Mouse (Mus musculus) ZHBTc4 (cell line): ENCODE measurements around the gene Ucma.

Experiments used
- DNase-seq: peaks from one replicate; pipeline ENCODE4 v3.0.0-alpha.2; 2011; ENCODE audit warnings: low read depth, low spot score

The Ucma gene

GRCm38 (mm10) chr2:5001266-5001665 is 25.3 kb downstream of the Ucma start:
- DNase-seq: no peak

DNA sequence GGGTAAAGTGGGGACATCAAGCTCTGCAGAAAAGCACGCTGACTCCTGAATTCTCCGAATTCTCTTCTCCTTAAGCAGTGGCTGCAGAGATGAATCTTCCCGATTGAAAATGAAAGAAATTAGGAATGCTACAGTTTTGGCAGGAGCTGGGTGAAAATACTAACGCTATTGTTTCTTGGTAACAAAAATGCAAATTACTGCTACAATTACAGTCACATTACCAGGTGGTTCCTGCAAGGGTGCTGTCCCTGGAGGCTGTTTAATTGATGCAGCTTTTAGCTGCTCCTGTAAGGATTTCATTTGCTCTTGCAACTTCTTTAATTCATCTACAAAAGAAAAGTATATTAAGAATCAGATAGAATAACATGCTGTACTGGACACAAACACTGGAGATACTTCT is 31.2 kb downstream of the Ucma start:
- DNase-seq: no peak

- no peak for DNase-seq
Observed at GRCm38 (mm10) chr2:5011898-5012490, 36.1 kb downstream of the Ucma start.

- DNase-seq: peak; percentile 98
Observed at GRCm38 (mm10) chr2:5012491-5013324, 36.8 kb downstream of the Ucma start, which contains the start of gene Mcm10. Mcm10 (minus strand) TSS chr2:5012791.

DNA sequence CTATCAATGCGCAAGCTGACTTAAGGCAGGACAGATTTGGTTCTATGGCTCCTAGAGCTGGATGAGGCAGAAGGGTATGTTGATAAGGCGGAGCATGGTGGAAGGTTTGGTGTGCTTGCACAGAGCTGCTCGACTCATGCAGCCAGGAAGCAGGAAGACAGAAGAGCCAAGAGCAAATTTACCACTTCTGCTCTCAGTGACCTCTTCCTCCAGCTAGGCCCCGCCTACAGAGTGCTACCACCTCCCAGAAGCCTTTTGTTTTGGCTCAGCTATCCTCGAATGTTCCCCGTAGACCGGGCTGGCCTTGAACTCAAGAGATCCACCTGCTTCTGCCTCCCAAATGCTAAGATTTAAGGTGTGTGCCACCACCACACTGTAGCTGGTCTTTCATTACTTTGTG is 38.7 kb downstream of the Ucma start:
- DNase-seq: peak; percentile 85

GRCm38 (mm10) chr2:5015527-5015926 is 39.6 kb downstream of the Ucma start:
- DNase-seq: no peak

- DNase-seq: no peak
Observed at GRCm38 (mm10) chr2:5016922-5017321, 41.0 kb downstream of the Ucma start.

DNA sequence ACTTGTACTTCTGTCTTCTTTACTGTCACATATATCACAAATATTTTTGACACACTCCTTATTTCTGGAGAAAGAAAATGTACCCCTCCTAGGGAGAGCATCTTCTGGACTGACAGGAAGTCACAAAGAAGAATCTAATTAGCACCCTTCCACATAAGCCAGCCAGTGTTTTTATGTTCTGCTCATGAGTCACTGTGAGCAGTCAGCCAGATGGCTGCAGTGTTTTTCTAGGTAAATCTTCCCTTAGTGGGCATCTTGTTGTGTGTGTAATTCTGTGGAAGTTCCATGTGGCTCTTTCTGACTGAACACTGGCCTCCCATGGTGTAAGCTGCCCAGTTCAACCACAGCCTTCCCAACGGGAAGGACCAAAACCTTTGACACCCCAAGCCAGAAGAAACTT is 43.8 kb downstream of the Ucma start:
- no peak for DNase-seq

- no peak for DNase-seq
Observed at GRCm38 (mm10) chr2:5023275-5023674, 47.4 kb downstream of the Ucma start.

DNA sequence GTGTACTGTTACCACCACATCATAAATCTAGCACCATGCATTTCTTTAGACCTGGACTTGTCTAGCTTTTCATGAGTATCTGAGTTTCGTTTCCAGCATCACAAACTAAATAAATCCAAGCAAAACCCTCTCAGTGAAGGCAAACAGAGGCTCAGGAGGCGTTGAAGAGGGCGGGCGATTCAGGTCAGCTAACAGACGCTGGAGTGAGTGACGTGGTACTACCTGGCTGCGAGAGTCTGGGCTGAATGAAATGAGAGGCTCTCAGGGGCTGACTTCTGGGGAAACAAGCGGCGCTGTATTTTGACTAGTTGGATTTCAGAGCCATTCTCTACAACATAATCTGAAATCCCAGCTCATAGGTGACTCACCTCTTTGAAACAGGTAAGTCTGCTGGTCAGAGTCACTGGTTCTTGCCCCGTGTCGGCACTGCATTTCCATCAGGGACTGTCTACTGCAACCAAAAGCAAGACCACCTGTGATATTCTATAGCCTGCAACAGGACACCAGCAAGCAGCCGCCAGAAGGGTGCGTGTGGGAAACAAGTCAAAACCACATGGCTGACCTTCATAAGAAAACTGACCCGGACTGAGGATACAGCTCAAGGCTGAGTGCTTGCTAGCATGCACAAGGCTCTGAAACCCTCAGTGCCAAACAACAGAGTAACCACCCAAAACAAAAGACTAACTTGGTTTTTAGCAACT is 47.9 kb downstream of the Ucma start:
- DNase-seq: no peak

DNA sequence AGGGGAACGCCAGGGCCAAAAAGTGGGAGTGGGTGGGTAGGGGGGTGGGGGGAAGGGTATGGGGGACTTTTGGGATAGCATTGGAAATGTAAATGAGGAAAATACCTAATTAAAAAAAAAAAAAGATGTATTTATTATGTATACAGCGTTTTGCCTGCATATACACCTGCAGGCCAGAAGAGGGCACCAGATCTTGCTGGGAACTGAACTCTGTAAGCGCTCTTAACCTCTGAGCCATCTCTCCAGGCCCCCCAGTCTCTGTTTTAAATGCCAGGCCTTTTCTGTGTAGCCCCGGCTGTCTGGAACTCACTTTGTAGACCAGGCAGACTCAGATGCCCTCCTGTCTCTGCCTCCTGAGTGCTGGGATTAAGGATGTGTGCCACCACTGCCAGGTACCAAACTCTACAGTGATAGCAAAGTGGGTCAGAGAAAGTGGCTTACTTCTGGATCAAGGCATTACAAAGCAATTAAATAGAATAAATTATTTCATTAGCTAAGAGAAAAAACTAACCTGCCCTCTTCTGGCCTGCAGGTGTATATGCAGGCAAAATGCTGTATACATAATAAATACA is 49.3 kb downstream of the Ucma start:
- DNase-seq: peak; percentile 77

GRCm38 (mm10) chr2:5027057-5027456 is 51.1 kb downstream of the Ucma start:
- DNase-seq: no peak

DNA sequence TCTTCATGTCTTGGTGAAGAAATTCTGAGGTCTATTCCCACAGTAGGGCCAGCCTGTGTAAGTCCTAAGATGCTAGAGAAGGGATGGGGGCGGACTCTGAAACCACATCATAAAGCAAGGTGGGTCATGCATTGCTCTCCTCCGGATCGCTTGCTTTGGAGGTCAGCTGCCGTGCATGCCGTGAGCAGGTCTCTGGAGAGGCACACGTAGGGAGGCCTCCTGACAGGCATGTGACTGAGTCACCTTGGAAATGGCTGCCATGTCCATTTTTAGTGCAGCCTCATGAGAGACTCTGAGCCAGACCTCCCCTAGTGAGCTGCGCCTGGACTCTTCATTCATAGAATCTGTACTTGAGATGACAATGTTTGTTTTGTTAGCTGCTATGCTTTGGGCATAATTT is 52.1 kb downstream of the Ucma start:
- peak; percentile 55 for DNase-seq

- no peak for DNase-seq
Observed at GRCm38 (mm10) chr2:5029808-5030207, 53.9 kb downstream of the Ucma start.

- DNase-seq: no peak
Observed at GRCm38 (mm10) chr2:5031215-5031614, 55.3 kb downstream of the Ucma start.

- peak; percentile 26 for DNase-seq
Observed at GRCm38 (mm10) chr2:5032665-5033064, 56.7 kb downstream of the Ucma start.

- DNase-seq: no peak
Observed at GRCm38 (mm10) chr2:5033546-5034420, 57.9 kb downstream of the Ucma start.

GRCm38 (mm10) chr2:5034801-5035200 is 58.9 kb downstream of the Ucma start:
- DNase-seq: no peak

GRCm38 (mm10) chr2:5035241-5035640 is 59.3 kb downstream of the Ucma start:
- DNase-seq: no peak
